Mouse (Mus musculus): ENCODE measurements around the gene Stub1. TPM values are rescaled to one million over a fixed set of nuclear protein-coding genes. Genes with fewer than 3 reads are reported as not detected.

Gene Stub1
- polyA plus RNA-seq, 1 experiment from 2014 or later: 338 TPM

Small RNA genes within 50 kb of the gene (microRNA-seq; reads per million reads assigned to microRNA genes)
- gene Mir3082 (0.54 reads per million), gene Mir6966 (not detected)

Other genes with a start within 250 kb of the Stub1 start
- gene Gng13, start 116.2 kb downstream of the Stub1 start, polyA plus RNA-seq (2016; fragmentation: Nextera tagmentation; extraction: Ambion mirVana): 2.6 and 5.6 TPM in 2 replicates
- gene Chtf18, start 106.0 kb downstream of the Stub1 start, polyA plus RNA-seq (2016; fragmentation: Nextera tagmentation; extraction: Ambion mirVana): 43.5 and 45.9 TPM in 2 replicates
- gene Rpusd1, start 105.7 kb downstream of the Stub1 start, polyA plus RNA-seq (2016; fragmentation: Nextera tagmentation; extraction: Ambion mirVana): 27.0 and 29.1 TPM in 2 replicates
- gene Mslnl, start 97.4 kb downstream of the Stub1 start, polyA plus RNA-seq (2016; fragmentation: Nextera tagmentation; extraction: Ambion mirVana): 0.35 and 0.41 TPM in 2 replicates
- gene Msln, start 79.0 kb downstream of the Stub1 start, polyA plus RNA-seq (2016; fragmentation: Nextera tagmentation; extraction: Ambion mirVana): 0.37 and 0.38 TPM in 2 replicates
- 23.9 and 25.6 TPM in 2 replicates for gene Narfl, start 59.6 kb downstream of the Stub1 start, polyA plus RNA-seq (2016; fragmentation: Nextera tagmentation; extraction: Ambion mirVana)
- gene Haghl, start 47.7 kb downstream of the Stub1 start, polyA plus RNA-seq (2016; fragmentation: Nextera tagmentation; extraction: Ambion mirVana): 93.0 and 95.4 TPM in 2 replicates
- 0.18 and 0.29 TPM in 2 replicates for gene Ccdc78, start 46.8 kb downstream of the Stub1 start, polyA plus RNA-seq (2016; fragmentation: Nextera tagmentation; extraction: Ambion mirVana)
- gene Fam173a, start 40.5 kb downstream of the Stub1 start, polyA plus RNA-seq (2016; fragmentation: Nextera tagmentation; extraction: Ambion mirVana): 72.0 and 77.0 TPM in 2 replicates
- not detected in 2 replicates for gene AC134908.4, start 37.7 kb downstream of the Stub1 start, polyA plus RNA-seq (2016; fragmentation: Nextera tagmentation; extraction: Ambion mirVana)
- 58.7 and 65.9 TPM in 2 replicates for gene Metrn, start 36.3 kb downstream of the Stub1 start, polyA plus RNA-seq (2016; fragmentation: Nextera tagmentation; extraction: Ambion mirVana)
- gene Fbxl16, start 24.3 kb downstream of the Stub1 start, polyA plus RNA-seq (2016; fragmentation: Nextera tagmentation; extraction: Ambion mirVana): 5.9 and 6.7 TPM in 2 replicates
- gene Wdr24, start 9.8 kb downstream of the Stub1 start, polyA plus RNA-seq (2016; fragmentation: Nextera tagmentation; extraction: Ambion mirVana): 26.0 and 29.6 TPM in 2 replicates
- 53.9 and 57.0 TPM in 2 replicates for gene Jmjd8, start 4.5 kb downstream of the Stub1 start, polyA plus RNA-seq (2016; fragmentation: Nextera tagmentation; extraction: Ambion mirVana)
- 1.2 and 1.6 TPM in 2 replicates for gene Rhbdl1, start 3.9 kb upstream of the Stub1 start, polyA plus RNA-seq (2016; fragmentation: Nextera tagmentation; extraction: Ambion mirVana)
- 1.5 and 2.4 TPM in 2 replicates for gene Gm20683, start 8.4 kb upstream of the Stub1 start, polyA plus RNA-seq (2016; fragmentation: Nextera tagmentation; extraction: Ambion mirVana)
- 23.0 and 26.9 TPM in 2 replicates for gene Rhot2, start 11.4 kb upstream of the Stub1 start, polyA plus RNA-seq (2016; fragmentation: Nextera tagmentation; extraction: Ambion mirVana)
- gene Wdr90, start 28.1 kb upstream of the Stub1 start, polyA plus RNA-seq (2016; fragmentation: Nextera tagmentation; extraction: Ambion mirVana): 36.3 and 42.0 TPM in 2 replicates
- gene Mcrip2, start 35.4 kb upstream of the Stub1 start, polyA plus RNA-seq (2016; fragmentation: Nextera tagmentation; extraction: Ambion mirVana): 9.0 and 10.1 TPM in 2 replicates
- gene Mettl26, start 41.7 kb upstream of the Stub1 start, polyA plus RNA-seq (2016; fragmentation: Nextera tagmentation; extraction: Ambion mirVana): 56.8 and 57.0 TPM in 2 replicates
- 0.45 and 0.62 TPM in 2 replicates for gene Wfikkn1, start 47.5 kb upstream of the Stub1 start, polyA plus RNA-seq (2016; fragmentation: Nextera tagmentation; extraction: Ambion mirVana)
- 37.4 and 40.9 TPM in 2 replicates for gene Rab40c, start 86.3 kb upstream of the Stub1 start, polyA plus RNA-seq (2016; fragmentation: Nextera tagmentation; extraction: Ambion mirVana)
- gene Pigq, start 111.5 kb upstream of the Stub1 start, polyA plus RNA-seq (2016; fragmentation: Nextera tagmentation; extraction: Ambion mirVana): 49.9 and 51.7 TPM in 2 replicates
- gene Nhlrc4, start 111.6 kb upstream of the Stub1 start, polyA plus RNA-seq (2016; fragmentation: Nextera tagmentation; extraction: Ambion mirVana): 0.14 and 0.69 TPM in 2 replicates
- gene A930017K11Rik, start 119.2 kb upstream of the Stub1 start, polyA plus RNA-seq (2016; fragmentation: Nextera tagmentation; extraction: Ambion mirVana): 0.14 and 0.20 TPM in 2 replicates
- 33.1 and 34.6 TPM in 2 replicates for gene Capn15, start 152.4 kb upstream of the Stub1 start, polyA plus RNA-seq (2016; fragmentation: Nextera tagmentation; extraction: Ambion mirVana)
- 30.4 and 33.1 TPM in 2 replicates for gene Rab11fip3, start 236.2 kb upstream of the Stub1 start, polyA plus RNA-seq (2016; fragmentation: Nextera tagmentation; extraction: Ambion mirVana)